Mouse (Mus musculus) monocyte, adult 5-6 weeks (primary cell): ENCODE measurements at regions not wholly inside any gene's neighbourhood (a gene's known extent, or its start where the extent isn't known, plus 50 kb on each side); places are given as distances from the start of the nearest gene placed in this dataset.

Experiments
- ATAC-seq: fragments of 153-309, 156-312 bp; replicated peaks from 2 replicates; pipeline ENCODE4 v1.8.0; 2017; ENCODE audit warnings: mild to moderate bottlenecking; ENCODE audit not compliant: low TSS enrichment, insufficient number of reproducible peaks, severe bottlenecking, poor library complexity, low FRiP score

GRCm38 (mm10) chr7:116816494-116816893 is 312.3 kb downstream of the Nucb2 start:
- ATAC-seq = no peak

GRCm38 (mm10) chr7:116817991-116818390 is 313.8 kb downstream of the Nucb2 start:
- ATAC-seq = no peak

GRCm38 (mm10) chr7:116820613-116821012 is 316.4 kb downstream of the Nucb2 start:
- no peak for ATAC-seq

- ATAC-seq = no peak
Measured at GRCm38 (mm10) chr7:116842894-116843293, 338.7 kb downstream of the Nucb2 start.

GRCm38 (mm10) chr7:116847846-116848730 is 343.9 kb downstream of the Nucb2 start:
- ATAC-seq = no peak

- no peak for ATAC-seq
Measured at GRCm38 (mm10) chr7:116853351-116853750, 349.2 kb downstream of the Nucb2 start.

- no peak for ATAC-seq
Measured at GRCm38 (mm10) chr7:116857141-116857540, 353.0 kb downstream of the Nucb2 start.

- no peak for ATAC-seq
Measured at GRCm38 (mm10) chr7:116857744-116858143, 353.6 kb downstream of the Nucb2 start.

- no peak for ATAC-seq
Measured at GRCm38 (mm10) chr7:116882268-116882964, 378.2 kb downstream of the Nucb2 start.

- ATAC-seq = no peak
Measured at GRCm38 (mm10) chr7:116893846-116894245, 389.7 kb downstream of the Nucb2 start.

- no peak for ATAC-seq
Measured at GRCm38 (mm10) chr7:116915797-116916196, 411.6 kb downstream of the Nucb2 start.

GRCm38 (mm10) chr7:116917921-116918670 is 413.9 kb downstream of the Nucb2 start:
- no peak for ATAC-seq

- ATAC-seq = no peak
Measured at GRCm38 (mm10) chr7:116946448-116946847, 434.3 kb upstream of the Xylt1 start.

GRCm38 (mm10) chr7:116959196-116959895 is 421.4 kb upstream of the Xylt1 start:
- ATAC-seq = no peak

- ATAC-seq = no peak
Measured at GRCm38 (mm10) chr7:116963839-116964238, 416.9 kb upstream of the Xylt1 start.

- ATAC-seq = no peak
Measured at GRCm38 (mm10) chr7:116991351-116991750, 389.4 kb upstream of the Xylt1 start.

- ATAC-seq = no peak
Measured at GRCm38 (mm10) chr7:116992166-116992565, 388.6 kb upstream of the Xylt1 start.

GRCm38 (mm10) chr7:116995770-116996169 is 385.0 kb upstream of the Xylt1 start:
- ATAC-seq = no peak

- no peak for ATAC-seq
Measured at GRCm38 (mm10) chr7:117003167-117003566, 377.6 kb upstream of the Xylt1 start.
